ENCODE assay signal across 8 mouse cellular contexts in the genomic region with DNA sequence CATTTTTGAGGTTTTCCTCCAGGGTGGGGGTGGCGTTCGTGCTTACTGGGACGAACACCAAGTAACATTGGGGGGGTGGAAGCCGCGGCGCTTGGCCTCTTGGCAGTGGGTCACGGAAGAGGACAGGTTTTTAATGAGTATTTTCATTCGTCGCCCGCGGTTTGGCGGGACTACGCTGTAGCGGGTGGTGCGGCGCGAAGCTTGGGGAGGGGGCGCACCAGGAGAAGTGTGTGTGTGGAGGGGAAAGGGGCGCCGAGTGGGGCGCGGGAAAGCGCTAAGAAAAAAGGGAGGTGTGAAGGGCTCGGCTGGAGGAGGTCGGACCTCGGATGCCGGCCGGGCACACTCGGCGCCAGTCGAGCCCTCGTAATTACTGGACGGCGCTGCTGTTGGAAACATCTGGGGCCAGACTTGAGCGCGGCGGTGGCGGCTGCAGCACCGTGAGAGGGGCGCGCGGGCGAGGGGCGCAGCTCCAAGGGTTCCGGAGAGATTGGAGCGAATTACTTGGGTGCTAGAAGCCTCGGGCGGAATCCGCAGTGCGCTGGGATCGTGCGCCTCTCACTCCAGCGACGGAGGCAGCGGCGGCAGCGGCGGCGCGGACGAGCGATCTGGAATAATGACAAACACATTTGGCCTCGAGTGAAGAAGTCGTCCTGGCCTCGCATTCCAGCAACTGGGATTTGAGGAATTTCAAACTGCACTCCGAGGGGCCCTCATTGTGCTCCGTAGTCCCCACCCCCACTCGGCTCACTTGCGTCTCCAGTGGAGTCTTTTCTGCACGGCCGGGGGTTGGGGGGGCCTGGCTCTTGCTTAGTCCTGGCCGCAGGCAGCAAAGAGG. TPM values are rescaled to one million over a fixed set of nuclear protein-coding genes. Genes with fewer than 3 reads are reported as not detected.
DNase-seq lines count a peak whose midpoint lies in the region; ATAC-seq lines count a peak whose summit lies in the region.

No protein-coding gene starts in this region.

- peak overlapping the region; percentile 77 for H3K27ac ChIP-seq in kidney, embryonic 14.5 days (ENCODE audit: low read depth, low read length)

- no peaks in the 10 kb centered on the region for H3K9me3 ChIP-seq in kidney, embryonic 14.5 days (ENCODE audit: control insufficient read depth, low read length)

- peaks cover 47% of the 10 kb centered on the region for H3K27me3 ChIP-seq in kidney, embryonic 14.5 days (ENCODE audit: control insufficient read depth, insufficient read depth, low read length)

- peak overlapping the region; percentile 84 for H3K9ac ChIP-seq in kidney, embryonic 14.5 days (ENCODE audit: low read depth, low read length)

- DNase-seq in heart, adult 11 months: peak; percentile 96
- DNase-seq in heart, postnatal 25 days (ENCODE audit: low spot score): no peak
- DNase-seq in embryo, embryonic 10 days (ENCODE audit: low spot score): peak; percentile 83
- peak; percentile 69 to 84 for DNase-seq in gastrocnemius, postnatal 4 days (ENCODE audit: low spot score in 2 of 2)
- DNase-seq in lung, postnatal 4 days: peak; percentile 68 to 82
- DNase-seq in urinary bladder, postnatal 4 days (ENCODE audit: low spot score in 2 of 2): peak; percentile 65 to 81
- DNase-seq in layer of hippocampus, adult 18-20 months (ENCODE audit: low spot score in 2 of 2): no peak

- peak overlapping the region; percentile 87 for H3K4me2 ChIP-seq in kidney, embryonic 14.5 days (replicated peaks; ENCODE audit: low read depth, low read length)

- H3K4me3 ChIP-seq in kidney, embryonic 14.5 days (ENCODE audit: low read length): peak overlapping the region; percentile 59

- intact Hi-C loops in heart, postnatal 25 days (cut with DNase I): loop anchor here (10.0 kb wide), 3 partner anchors 448 to 1088 kb away; partner anchors contain the start of genes Lnx1 and Usp46

- H3K4me1 ChIP-seq in kidney, embryonic 14.5 days (ENCODE audit: control insufficient read depth, insufficient read depth, low read length): peaks cover 18% of the 10 kb centered on the region

- no peaks in the 10 kb centered on the region for H3K36me3 ChIP-seq in kidney, embryonic 14.5 days (ENCODE audit: control insufficient read depth, insufficient read depth, low read length)

- under 1% methylated on average over 72 of the region's 72 CpGs for WGBS in kidney, embryonic 14.5 days

- no peak for ATAC-seq in kidney, embryonic 14.5 days (ENCODE audit: low FRiP score, low TSS enrichment)

RNA-seq across cellular contexts. Expression of gene Pdgfra, which starts 0.9 kb away (rescaled TPM):
- 10 to 100 TPM; 31.8 to 32.3 TPM for total RNA-seq in heart, postnatal 25 days (2021)
- 10 to 100 TPM; 72.4 to 77.3 TPM for total RNA-seq in gastrocnemius, postnatal 4 days (2021)
- 23.0 and 56.8 TPM in 2 replicates for polyA plus RNA-seq in kidney, embryonic 14.5 days (2014; fragmentation: Nextera tagmentation; extraction: Ambion mirVana)
- 10 to 100 TPM; 31.8 to 33.5 TPM for total RNA-seq in layer of hippocampus, adult 18-20 months (2021)

Comparison
In these comparisons a context has a peak if more than half of its experiments do, and no peak if none do; other contexts are left out.
1. DNase-seq: peak in heart, adult 11 months (single experiment), embryo, embryonic 10 days (single experiment), gastrocnemius, postnatal 4 days (2 of 2), lung, postnatal 4 days (2 of 2) and urinary bladder, postnatal 4 days (2 of 2); none in heart, postnatal 25 days (single experiment) and layer of hippocampus, adult 18-20 months (0 of 2).